Mouse (Mus musculus) layer of hippocampus, adult 2 months (tissue): Measurements from ENCODE around the gene Ube2h. TPM values are rescaled to one million over a fixed set of nuclear protein-coding genes. Genes with fewer than 3 reads are reported as not detected.
A peak's percentile ranks its signal among the peaks of the same experiment; 100 is the strongest.

ENCODE experiments used
- DNase-seq, 2 experiments: peaks; one replicate each; pipeline ENCODE4 v3.0.0; 2022; ENCODE audit warnings: low spot score in 2 of 2
- H3K27ac ChIP-seq: fragments of 200-600 bp; 2 replicates; pipeline ENCODE4 v1.8.1; 2022
- H3K4me3 ChIP-seq: fragments of 200-600 bp; 2 replicates; pipeline ENCODE4 v1.8.1; 2022; ENCODE audit warnings: mild to moderate bottlenecking
- CTCF ChIP-seq: fragments of 200-600 bp; conservative IDR thresholded peaks from 2 replicates; pipeline ENCODE4 v1.8.1; 2022; ENCODE audit warnings: antibody characterized with exemption, mild to moderate bottlenecking, moderate library complexity
- long read RNA-seq, 2 experiments: library from polyadenylated mRNA; stranded (forward); transcript quantifications; one replicate each; pipeline ENCODE4 v2.0.0; 2021; ENCODE audit warnings: borderline mapping rate in 2 of 2
- total RNA-seq, 2 experiments: library from RNA; stranded (reverse); gene quantifications; 2 replicates each; pipeline ENCODE4 v1.2.3; 2021

The Ube2h gene
- 10 to 100 TPM; 87.9 to 88.1 TPM for total RNA-seq
- long read RNA-seq, experiment 1, full-length matches to known transcripts = 69 of 106 reads
- long read RNA-seq, experiment 1, partial matches to known transcripts = 6 of 106 reads
- long read RNA-seq, experiment 1, other reads (novel, unspliced or antisense) = 31 of 106 reads
- long read RNA-seq, experiment 2, full-length matches to known transcripts = 109 of 152 reads
- long read RNA-seq, experiment 2, partial matches to known transcripts = 4 of 152 reads
- long read RNA-seq, experiment 2, other reads (novel, unspliced or antisense) = 39 of 152 reads

DNA sequence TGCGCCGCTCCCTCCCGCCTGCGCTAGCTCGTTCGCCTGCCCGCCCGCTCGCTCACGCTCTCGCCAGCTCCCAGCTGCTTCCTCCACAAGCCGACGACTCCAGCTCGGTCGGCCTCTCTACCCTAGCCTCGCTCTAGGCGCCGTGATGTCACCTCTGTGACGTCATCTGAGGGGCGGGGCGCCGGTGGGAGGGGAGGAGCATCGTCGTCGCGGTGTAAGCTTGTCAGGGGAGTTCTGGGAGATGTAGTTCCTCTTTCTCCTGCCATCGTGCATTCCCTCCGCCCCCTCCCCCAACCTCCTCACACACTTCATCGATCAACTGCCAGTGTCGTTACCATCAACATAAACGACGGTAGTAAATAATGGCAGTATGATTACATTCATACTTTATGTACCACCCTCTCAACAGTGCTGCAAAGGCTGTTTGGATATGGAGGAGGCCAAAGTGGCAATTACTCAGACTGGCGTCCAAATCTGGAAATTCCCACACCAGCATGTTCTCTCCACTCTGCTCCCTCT lies at the start of gene Ube2h:
TSS of gene Ube2h (minus strand) at position 141 of the 519 bp plus-strand sequence.
- H3K4me3 ChIP-seq = peak within 1 kb of the TSS; percentile 76
- peak; percentile 99 to 100 for DNase-seq
- TF ChIP-seq CTCF = no peak
- peak within 1 kb of the TSS; percentile 94 for H3K27ac ChIP-seq

DNA sequence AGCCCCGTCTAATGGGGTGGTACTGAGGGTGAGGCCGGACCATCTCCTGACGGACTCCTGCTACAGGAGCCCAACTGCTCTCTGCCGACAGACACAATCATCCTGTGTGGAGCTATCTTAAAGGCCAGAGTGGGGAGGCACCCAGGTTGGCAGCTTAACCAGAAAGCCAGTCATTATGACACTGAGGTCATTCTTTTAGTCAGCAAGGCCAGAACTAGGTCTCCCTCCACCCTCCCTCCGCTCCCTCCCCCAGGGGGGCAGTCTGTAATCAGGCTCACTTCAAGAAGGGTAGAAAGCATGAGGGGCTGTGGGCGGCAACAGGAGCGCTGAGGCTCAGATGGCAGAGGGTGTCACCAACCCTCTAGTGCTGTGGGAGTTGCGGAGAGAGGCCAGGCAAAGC lies 49.3 kb upstream of the Ube2h start:
- Histone ChIP-seq H3K4me3 (no peak overlapping the region), H3K27ac (no peak overlapping the region)
- DNase-seq = no peak
- TF ChIP-seq CTCF = no peak

DNA sequence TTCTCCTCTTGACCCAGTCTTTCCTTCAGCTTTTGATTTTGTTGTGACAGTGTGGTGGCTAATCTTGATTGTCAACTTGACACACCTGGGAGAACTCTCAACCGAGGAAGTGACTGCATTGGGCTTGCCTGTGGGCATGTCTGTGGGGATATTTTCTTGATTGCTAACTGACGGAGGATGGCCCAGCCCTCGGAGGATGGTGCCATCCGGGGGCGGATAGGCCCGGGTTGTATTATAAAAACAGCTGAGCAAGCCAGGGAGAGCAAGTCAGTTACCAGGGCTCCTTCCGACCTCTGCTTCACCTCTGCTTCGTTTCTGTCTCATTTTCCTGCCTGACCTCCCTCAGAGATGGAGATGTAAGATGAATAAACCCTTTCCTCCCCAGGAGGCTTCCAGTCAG lies 48.4 kb upstream of the Ube2h start:
- DNase-seq = no peak
- no peak overlapping the region for H3K4me3 ChIP-seq
- H3K27ac ChIP-seq = no peak overlapping the region
- TF ChIP-seq CTCF = no peak

DNA sequence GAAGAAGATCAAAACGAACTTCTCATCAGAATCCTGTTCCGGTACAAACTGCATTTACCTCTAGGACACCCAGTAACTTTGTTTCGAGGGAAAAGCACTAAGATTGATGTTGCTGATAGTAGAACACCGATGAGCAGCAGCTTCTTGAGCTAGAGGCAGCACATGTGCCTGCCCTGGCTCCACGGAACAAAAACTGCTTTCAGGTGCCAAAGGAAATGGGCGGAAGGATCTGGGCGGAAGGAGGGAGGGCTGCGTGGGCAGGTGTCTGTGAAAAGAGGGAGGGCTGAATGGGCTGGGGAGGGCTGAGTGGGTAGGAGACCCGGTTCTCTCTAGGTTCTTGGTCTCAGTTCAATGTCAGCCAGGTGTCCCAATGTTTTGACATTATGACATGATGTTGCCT lies 47.0 kb upstream of the Ube2h start:
- TF ChIP-seq CTCF = no peak
- DNase-seq = no peak
- no peak overlapping the region for H3K27ac ChIP-seq
- H3K4me3 ChIP-seq = no peak overlapping the region

DNA sequence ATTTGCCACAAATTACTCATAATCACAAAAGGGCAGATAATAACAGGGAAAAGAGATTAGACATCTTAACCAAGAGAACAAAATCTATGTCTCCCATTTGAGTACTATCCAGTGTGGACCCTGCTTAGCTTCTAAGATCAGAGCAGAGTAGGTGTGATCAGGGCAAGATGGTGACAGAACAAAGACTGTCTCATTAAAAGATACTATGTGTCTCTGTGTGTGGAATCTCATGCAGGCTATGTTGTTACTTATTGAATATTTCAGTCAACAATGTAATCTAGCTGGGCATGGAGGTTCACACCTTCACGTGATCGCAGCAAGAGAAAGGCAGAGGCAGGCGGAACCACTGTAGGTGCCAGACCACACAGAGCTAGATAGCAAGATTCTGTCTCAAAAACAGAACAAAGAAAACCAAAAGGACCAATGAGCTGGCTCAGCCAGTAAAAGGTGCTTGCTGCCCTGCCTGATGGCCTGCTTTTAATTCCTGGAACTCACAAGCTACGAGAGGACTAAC lies 43.0 kb upstream of the Ube2h start:
- no peak for TF ChIP-seq CTCF
- no peak for DNase-seq
- Histone ChIP-seq H3K4me3 (no peak overlapping the region), H3K27ac (no peak overlapping the region)

DNA sequence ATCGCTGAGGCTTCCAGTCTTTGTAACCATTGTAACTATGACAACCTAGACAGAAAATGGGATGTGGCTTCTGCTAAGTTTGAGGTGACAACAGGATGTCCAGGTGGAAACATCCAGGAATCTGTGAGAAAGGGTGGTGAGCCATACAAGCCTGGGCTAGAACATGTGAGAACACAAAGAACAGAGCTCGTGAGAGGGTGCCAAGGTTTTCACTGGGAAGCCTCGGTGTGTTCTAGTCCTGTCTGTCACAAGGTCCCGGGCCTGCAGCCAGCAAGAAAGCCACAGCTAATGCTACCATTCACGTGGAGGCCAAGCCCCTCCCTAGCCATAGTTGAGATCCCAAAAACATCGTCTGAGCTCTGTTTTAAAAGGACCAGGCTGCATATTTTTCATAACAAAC lies 42.4 kb upstream of the Ube2h start:
- no peak for DNase-seq
- Histone ChIP-seq H3K4me3 (no peak overlapping the region), H3K27ac (no peak overlapping the region)
- TF ChIP-seq CTCF = no peak

DNA sequence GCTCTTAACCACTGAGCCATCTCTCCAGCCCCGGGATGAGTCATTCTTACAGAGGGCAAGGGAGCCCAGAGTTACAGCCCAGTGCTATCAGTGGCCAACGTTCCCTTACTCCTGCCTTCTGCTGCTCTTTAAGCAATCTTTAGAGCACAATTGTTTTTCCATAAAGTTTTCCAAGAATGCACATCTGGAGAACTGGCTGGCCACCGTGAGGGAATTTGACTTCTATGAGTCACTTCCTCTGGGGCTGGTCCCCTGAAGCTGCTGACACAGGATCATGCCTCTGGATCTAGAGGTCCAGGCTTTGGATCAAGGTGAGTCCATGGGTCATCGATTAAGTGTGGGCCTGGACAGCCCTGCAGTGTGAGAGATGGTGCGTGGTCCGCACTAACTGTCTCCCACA lies 39.7 kb upstream of the Ube2h start:
- no peak overlapping the region for H3K4me3 ChIP-seq
- DNase-seq = no peak
- H3K27ac ChIP-seq = no peak overlapping the region
- no peak for TF ChIP-seq CTCF

DNA sequence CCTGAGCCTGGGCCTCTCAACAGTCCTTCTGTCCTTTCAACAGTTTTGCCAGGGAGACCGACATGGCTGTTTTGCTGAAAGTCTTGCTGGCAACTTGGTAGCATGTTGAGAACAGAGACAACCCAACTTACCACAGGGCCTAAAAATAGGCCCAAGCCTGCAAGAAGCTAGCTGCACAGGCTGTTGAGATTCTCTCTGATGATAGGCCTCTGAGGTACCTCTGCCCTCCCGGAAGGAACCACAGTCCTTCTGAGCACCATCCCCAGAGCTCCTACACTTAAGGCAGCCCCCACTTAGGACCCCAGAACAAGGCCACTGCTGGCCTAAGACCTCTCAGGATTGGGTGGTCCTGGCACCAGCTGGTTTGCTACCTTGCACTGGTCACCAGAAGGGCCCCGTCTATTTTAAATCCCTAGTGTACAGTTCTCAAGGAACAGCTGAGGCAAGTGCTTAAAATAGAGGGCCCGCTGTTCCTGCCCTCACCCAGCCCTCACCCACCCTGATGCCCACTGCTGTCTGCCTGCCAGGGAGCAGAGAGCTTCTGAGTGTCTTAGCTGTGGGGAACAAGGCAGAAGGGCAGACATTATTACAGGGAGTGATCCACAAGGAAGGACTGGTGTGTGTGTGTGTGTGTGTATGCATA lies 36.0 kb upstream of the Ube2h start:
- DNase-seq = no peak
- Histone ChIP-seq H3K27ac (no peak overlapping the region), H3K4me3 (no peak overlapping the region)
- TF ChIP-seq CTCF = no peak

DNA sequence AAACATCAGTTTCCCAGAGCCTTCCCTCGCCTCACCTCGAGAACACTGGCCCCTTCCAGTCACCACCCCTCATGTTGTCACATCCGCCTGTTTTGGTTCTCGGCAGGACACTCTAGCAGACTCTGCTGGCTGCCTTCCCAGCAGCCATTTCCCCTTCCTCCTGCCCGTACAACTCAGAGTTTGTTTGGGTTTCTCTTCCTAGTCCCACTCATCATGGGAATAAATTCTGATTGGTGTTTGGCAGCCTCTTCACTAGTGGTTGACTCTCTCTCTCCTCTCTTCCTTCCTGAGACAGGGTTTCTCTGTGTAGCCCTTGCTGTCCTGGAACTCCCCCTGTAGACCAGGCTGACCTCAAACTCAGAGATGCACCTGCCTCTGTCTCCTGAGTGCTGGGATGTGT lies 32.6 kb upstream of the Ube2h start:
- Histone ChIP-seq H3K27ac (no peak overlapping the region), H3K4me3 (no peak overlapping the region)
- no peak for TF ChIP-seq CTCF
- no peak for DNase-seq

DNA sequence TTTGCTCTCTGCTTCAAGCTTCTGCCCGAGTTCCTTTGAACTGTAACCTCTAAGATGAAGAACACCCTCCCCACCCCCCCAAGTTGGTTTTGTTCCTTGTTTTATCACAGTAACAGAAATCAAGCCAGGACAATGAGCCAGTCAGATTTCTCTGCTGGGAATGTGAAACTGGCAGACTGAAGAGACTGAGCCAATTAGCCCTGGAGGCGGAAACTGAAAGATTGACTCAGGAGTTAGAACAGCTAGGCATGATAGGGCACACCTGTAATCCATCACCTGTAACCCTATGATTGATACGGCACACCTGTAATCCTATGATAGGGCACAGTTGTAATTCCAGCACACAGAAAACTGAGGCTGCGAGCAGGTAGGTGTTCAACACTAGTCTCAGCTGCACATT lies 27.9 kb upstream of the Ube2h start:
- no peak for DNase-seq
- no peak overlapping the region for H3K27ac ChIP-seq
- H3K4me3 ChIP-seq = no peak overlapping the region
- no peak for TF ChIP-seq CTCF

DNA sequence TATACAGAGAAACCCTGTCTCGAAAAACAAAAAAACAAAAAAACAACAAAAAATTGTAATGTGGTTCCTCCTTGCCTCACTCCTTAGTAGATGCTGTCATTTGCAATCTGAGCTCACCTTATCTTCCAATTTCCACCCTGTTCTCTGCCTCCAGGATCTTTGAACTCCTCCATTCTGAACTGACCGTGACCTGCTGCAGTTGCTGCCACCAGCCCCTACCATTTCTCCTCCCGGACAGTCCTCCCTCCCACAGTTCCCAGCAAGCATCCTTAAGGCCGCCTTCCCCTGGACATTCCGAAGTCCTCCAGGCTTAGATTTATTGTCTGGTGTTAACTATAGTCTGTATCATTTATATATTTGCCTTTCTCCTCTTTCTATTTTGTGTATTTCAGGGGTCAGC lies 26.4 kb upstream of the Ube2h start:
- Histone ChIP-seq H3K27ac (no peak overlapping the region), H3K4me3 (no peak overlapping the region)
- no peak for TF ChIP-seq CTCF
- no peak for DNase-seq

DNA sequence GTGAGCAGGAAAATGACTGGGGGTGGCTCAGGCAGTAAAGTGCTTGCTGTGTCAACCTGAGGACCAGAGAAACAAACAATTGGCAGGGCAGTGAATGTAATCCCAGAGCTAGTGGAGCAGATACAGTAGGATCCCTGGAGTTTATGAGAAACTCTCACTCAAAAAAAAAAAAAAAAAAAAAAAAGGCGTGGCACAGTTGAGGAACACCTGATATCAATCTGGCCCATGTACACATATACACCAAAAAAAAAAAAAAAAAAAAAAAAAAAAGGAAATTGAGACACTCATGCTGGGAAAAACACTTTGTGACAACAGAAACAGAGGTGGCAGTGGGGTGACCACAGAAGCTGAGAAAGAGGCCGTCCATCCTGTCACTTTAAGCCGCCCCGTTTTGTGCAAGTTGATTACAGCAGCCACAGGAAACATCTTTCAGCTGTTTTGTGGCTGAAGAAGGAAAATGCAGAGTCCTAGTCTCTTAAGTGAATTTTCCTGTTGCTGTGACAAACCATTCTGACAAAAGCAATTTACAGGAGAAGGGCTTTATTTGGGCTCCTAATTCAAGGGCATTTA lies 21.7 kb upstream of the Ube2h start:
- DNase-seq = no peak
- no peak for TF ChIP-seq CTCF
- H3K27ac ChIP-seq = no peak overlapping the region
- H3K4me3 ChIP-seq = no peak overlapping the region

DNA sequence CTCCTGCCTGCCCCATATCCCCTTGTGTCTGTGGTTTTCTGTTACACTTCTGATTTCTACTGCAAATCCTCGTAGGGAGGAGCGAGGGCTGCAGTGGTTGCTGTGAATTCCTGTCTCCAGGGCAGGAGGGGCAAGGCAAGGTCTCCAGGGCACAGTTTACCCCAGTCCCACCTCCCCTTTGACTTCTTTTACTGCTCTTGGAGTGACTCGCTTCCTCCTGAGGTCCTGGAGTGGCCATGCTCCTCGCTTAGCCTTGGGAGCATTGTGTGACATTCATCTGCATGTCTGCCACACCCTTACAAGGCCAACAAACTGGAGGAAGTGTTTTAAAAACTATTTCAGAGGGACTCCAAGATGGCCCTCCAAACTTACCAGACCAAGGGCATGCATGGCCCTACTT lies 16.7 kb upstream of the Ube2h start:
- Histone ChIP-seq H3K4me3 (no peak overlapping the region), H3K27ac (no peak overlapping the region)
- no peak for TF ChIP-seq CTCF
- DNase-seq = no peak
